Mouse (Mus musculus): ENCODE measurements around the gene Tenm4. TPM values are rescaled to one million over a fixed set of nuclear protein-coding genes. Genes with fewer than 3 reads are reported as not detected.

Gene Tenm4
- polyA plus RNA-seq, 1 experiment from 2014 or later: 2.3 TPM

GRCm38 (mm10) chr7:96222569-96222968, 51.5 kb downstream of the Tenm4 start:
- Histone ChIP-seq H3K4me2 (no peak overlapping the region), H3K4me1 (no peaks in the 10 kb centered on the region), H3K27me3 (replicated peaks) (no peaks in the 10 kb centered on the region), H3K36me3 (no peaks in the 10 kb centered on the region), H3K9ac (no peak overlapping the region), H3K4me3 (no peak overlapping the region), H3K9me3 (replicated peaks) (no peaks in the 10 kb centered on the region), H3K27ac (no peak overlapping the region)
- 69% methylated on average over 1 of the region's 1 CpGs for WGBS (ENCODE audit: insufficient replicate concordance)
- ATAC-seq: no peak

GRCm38 (mm10) chr7:96228562-96229268, 57.7 kb downstream of the Tenm4 start:
- Histone ChIP-seq H3K27ac (no peak overlapping the region), H3K4me1 (peaks cover 6% of the 10 kb centered on the region; the same call in 1 of the 2 replicates), H3K4me3 (no peak overlapping the region), H3K9ac (no peak overlapping the region), H3K9me3 (replicated peaks) (no peaks in the 10 kb centered on the region), H3K4me2 (no peak overlapping the region), H3K36me3 (no peaks in the 10 kb centered on the region), H3K27me3 (replicated peaks) (no peaks in the 10 kb centered on the region)
- ATAC-seq: no peak
- 53% methylated on average over 3 of the region's 6 CpGs for WGBS (ENCODE audit: insufficient replicate concordance)

DNA sequence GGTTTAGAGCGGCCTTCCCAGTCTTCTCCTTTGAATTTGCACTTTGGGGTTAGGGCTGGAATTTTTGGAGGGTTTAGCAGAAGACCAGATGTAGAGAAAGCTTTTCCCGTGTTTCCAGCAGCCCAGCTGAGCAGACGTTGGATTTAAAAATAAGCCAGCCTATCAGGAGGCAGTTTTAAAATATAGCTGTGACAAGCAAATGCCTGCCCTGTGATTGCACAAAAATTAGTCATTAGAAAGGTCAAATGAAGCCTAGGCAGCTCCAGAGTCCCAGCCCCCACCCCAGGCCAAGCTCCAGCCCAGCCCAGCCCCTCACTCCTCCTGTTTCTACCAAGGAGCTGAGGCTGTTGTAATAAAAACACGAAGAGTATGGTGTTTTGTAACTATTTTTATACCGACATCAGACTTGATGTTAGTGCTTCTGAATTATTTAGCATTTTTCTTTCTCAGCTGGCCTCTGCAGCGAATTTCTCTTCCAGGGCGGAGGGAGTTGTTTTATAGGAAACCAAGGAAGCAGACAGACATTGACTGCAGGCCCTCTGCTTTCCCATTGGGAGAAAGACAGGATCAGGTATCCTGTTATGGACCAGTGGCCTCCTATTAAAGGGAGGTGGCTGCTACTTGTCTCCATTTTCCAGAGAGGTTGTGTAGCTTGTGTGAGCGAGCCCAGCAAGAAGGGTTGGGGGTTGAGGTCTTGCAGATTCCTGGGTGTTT, 59.1 kb downstream of the Tenm4 start:
- WGBS (ENCODE audit: insufficient replicate concordance): 57% methylated on average over 8 of the region's 8 CpGs
- no peak for ATAC-seq
- no peak overlapping the region for H3K9ac ChIP-seq
- H3K36me3 ChIP-seq: no peaks in the 10 kb centered on the region
- no peaks in the 10 kb centered on the region for H3K27me3 ChIP-seq (replicated peaks)
- no peaks in the 10 kb centered on the region for H3K9me3 ChIP-seq (replicated peaks)
- no peak overlapping the region for H3K4me3 ChIP-seq
- H3K4me1 ChIP-seq: peaks cover 6% of the 10 kb centered on the region; the same call in 1 of the 2 replicates
- no peak overlapping the region for H3K4me2 ChIP-seq
- H3K27ac ChIP-seq: no peak overlapping the region

- H3K27ac ChIP-seq: no peak overlapping the region
- H3K9ac ChIP-seq: no peak overlapping the region
- H3K27me3 ChIP-seq (replicated peaks): no peaks in the 10 kb centered on the region
- no peaks in the 10 kb centered on the region for H3K9me3 ChIP-seq (replicated peaks)
- WGBS (ENCODE audit: insufficient replicate concordance): 22% methylated on average over 9 of the region's 9 CpGs
- no peak overlapping the region for H3K4me3 ChIP-seq
- H3K36me3 ChIP-seq: no peaks in the 10 kb centered on the region
- ATAC-seq: no peak
- no peak overlapping the region for H3K4me2 ChIP-seq
- H3K4me1 ChIP-seq: peaks cover 6% of the 10 kb centered on the region; the same call in 1 of the 2 replicates
Observed at GRCm38 (mm10) chr7:96230720-96231241, 59.7 kb downstream of the Tenm4 start.

- Histone ChIP-seq H3K9me3 (replicated peaks) (no peaks in the 10 kb centered on the region), H3K4me1 (0 out of 2 replicates have a peak, but pooled peaks cover 2% of the 10 kb centered on the region), H3K27me3 (replicated peaks) (no peaks in the 10 kb centered on the region), H3K27ac (no peak overlapping the region), H3K36me3 (no peaks in the 10 kb centered on the region), H3K4me2 (no peak overlapping the region), H3K9ac (no peak overlapping the region), H3K4me3 (no peak overlapping the region)
- no peak for ATAC-seq
- 60% methylated on average over 6 of the region's 6 CpGs for WGBS (ENCODE audit: insufficient replicate concordance)
Observed at GRCm38 (mm10) chr7:96235847-96236246, 64.8 kb downstream of the Tenm4 start.

DNA sequence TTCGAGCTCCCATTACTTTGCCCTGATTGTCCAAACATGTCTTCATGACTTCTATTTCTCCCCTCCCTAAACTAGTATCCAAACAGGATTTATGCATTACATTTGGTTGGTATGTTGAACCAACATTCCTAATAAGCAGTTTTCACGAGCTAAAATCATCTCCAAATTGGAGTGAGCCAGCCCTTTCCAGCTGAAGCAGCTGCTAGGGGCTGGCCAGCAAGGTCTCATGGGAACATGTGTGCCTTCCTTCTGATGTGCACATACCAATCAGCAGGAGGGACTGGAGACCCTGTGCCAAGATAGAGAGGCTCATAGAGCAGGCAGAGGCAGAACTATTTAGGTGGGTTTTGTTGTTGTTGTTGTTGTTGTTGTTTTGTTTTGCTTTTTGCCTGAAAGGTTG, 69.6 kb downstream of the Tenm4 start:
- no peak overlapping the region for H3K9ac ChIP-seq
- 40% methylated on average over 2 of the region's 2 CpGs for WGBS (ENCODE audit: insufficient replicate concordance)
- ATAC-seq: no peak
- no peaks in the 10 kb centered on the region for H3K36me3 ChIP-seq
- H3K27ac ChIP-seq: no peak overlapping the region
- no peaks in the 10 kb centered on the region for H3K4me1 ChIP-seq
- no peaks in the 10 kb centered on the region for H3K9me3 ChIP-seq (replicated peaks)
- no peak overlapping the region for H3K4me3 ChIP-seq
- H3K4me2 ChIP-seq: no peak overlapping the region
- no peaks in the 10 kb centered on the region for H3K27me3 ChIP-seq (replicated peaks)

GRCm38 (mm10) chr7:96242328-96243185, 71.5 kb downstream of the Tenm4 start:
- ATAC-seq: no peak
- Histone ChIP-seq H3K36me3 (no peaks in the 10 kb centered on the region), H3K9me3 (replicated peaks) (no peaks in the 10 kb centered on the region), H3K27ac (no peak overlapping the region), H3K4me1 (no peaks in the 10 kb centered on the region), H3K27me3 (replicated peaks) (no peaks in the 10 kb centered on the region), H3K4me2 (no peak overlapping the region), H3K4me3 (no peak overlapping the region), H3K9ac (no peak overlapping the region)
- WGBS (ENCODE audit: insufficient replicate concordance): 53% methylated on average over 4 of the region's 4 CpGs

DNA sequence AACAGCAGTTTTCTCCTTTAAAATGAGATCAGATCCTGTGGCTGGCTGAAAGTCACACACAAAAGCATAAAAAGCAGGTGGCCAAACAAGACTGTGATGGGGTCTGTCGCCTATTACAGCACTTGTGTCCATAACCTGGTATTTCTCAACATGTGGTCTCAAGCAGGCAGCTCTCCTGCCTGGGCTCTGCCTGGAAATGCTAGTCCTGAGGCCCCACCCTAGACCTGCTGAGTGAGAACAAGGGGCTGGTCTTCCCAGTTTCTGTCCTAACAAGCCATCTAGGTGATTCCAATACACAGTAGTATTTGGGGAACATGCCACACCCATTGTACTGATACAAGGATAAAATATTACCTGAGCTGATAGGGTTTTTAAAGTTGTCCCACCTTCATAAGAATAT, 73.8 kb downstream of the Tenm4 start:
- H3K4me2 ChIP-seq: no peak overlapping the region
- H3K27me3 ChIP-seq (replicated peaks): no peaks in the 10 kb centered on the region
- no peak overlapping the region for H3K27ac ChIP-seq
- no peak overlapping the region for H3K4me3 ChIP-seq
- no peak overlapping the region for H3K9ac ChIP-seq
- H3K9me3 ChIP-seq (replicated peaks): no peaks in the 10 kb centered on the region
- ATAC-seq: no peak
- WGBS (ENCODE audit: insufficient replicate concordance): 52% methylated on average over 1 of the region's 1 CpGs
- no peaks in the 10 kb centered on the region for H3K36me3 ChIP-seq
- H3K4me1 ChIP-seq: no peaks in the 10 kb centered on the region

GRCm38 (mm10) chr7:96259630-96260029, 88.6 kb downstream of the Tenm4 start:
- WGBS (ENCODE audit: insufficient replicate concordance): 59% methylated on average over 6 of the region's 6 CpGs
- Histone ChIP-seq H3K36me3 (no peaks in the 10 kb centered on the region), H3K4me1 (no peaks in the 10 kb centered on the region), H3K27me3 (replicated peaks) (no peaks in the 10 kb centered on the region), H3K9me3 (replicated peaks) (no peaks in the 10 kb centered on the region), H3K4me3 (no peak overlapping the region), H3K4me2 (no peak overlapping the region), H3K9ac (no peak overlapping the region), H3K27ac (no peak overlapping the region)
- no peak for ATAC-seq

GRCm38 (mm10) chr7:96262182-96262581, 91.1 kb downstream of the Tenm4 start:
- no peaks in the 10 kb centered on the region for H3K27me3 ChIP-seq (replicated peaks)
- no peak for ATAC-seq
- no peaks in the 10 kb centered on the region for H3K9me3 ChIP-seq (replicated peaks)
- no peak overlapping the region for H3K4me2 ChIP-seq
- H3K4me1 ChIP-seq: no peaks in the 10 kb centered on the region
- H3K27ac ChIP-seq: no peak overlapping the region
- no peaks in the 10 kb centered on the region for H3K36me3 ChIP-seq
- H3K9ac ChIP-seq: no peak overlapping the region
- H3K4me3 ChIP-seq: no peak overlapping the region

DNA sequence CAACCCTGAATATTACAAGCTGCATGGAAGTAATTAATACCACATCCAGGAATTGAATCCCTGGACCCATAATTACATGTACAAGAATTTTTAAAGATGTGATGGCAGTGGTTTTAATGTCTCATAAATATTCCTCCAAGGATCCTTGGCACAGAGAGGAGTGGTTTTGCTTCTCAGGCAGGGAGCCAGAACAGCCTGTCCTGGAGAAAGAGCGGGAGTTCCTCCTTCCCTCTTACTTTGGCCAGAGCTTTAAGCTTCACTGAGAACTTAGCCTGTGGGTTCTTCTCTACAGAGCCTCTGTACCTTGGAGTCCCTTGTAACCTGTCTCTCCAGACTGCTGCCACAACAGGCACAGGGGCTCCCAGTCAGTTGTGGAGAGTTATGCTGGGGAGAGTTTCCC, 94.9 kb downstream of the Tenm4 start:
- Histone ChIP-seq H3K27ac (no peak overlapping the region), H3K9ac (no peak overlapping the region), H3K27me3 (replicated peaks) (no peaks in the 10 kb centered on the region), H3K4me1 (no peaks in the 10 kb centered on the region), H3K4me2 (no peak overlapping the region), H3K9me3 (replicated peaks) (no peaks in the 10 kb centered on the region), H3K36me3 (no peaks in the 10 kb centered on the region), H3K4me3 (no peak overlapping the region)
- 65% methylated on average over 1 of the region's 1 CpGs for WGBS (ENCODE audit: insufficient replicate concordance)
- ATAC-seq: no peak

GRCm38 (mm10) chr7:96267266-96267665, 96.2 kb downstream of the Tenm4 start:
- no peaks in the 10 kb centered on the region for H3K4me1 ChIP-seq
- no peaks in the 10 kb centered on the region for H3K9me3 ChIP-seq (replicated peaks)
- no peak for ATAC-seq
- no peaks in the 10 kb centered on the region for H3K36me3 ChIP-seq
- 31% methylated on average over 6 of the region's 6 CpGs for WGBS (ENCODE audit: insufficient replicate concordance)
- no peak overlapping the region for H3K9ac ChIP-seq
- no peak overlapping the region for H3K27ac ChIP-seq
- H3K27me3 ChIP-seq (replicated peaks): no peaks in the 10 kb centered on the region
- H3K4me3 ChIP-seq: no peak overlapping the region
- no peak overlapping the region for H3K4me2 ChIP-seq

Data from liver, embryonic 12.5 days (tissue).